Mouse (Mus musculus) limb, embryonic 13.5 days (tissue): Measurements from ENCODE around the gene Hes3. TPM values are rescaled to one million over a fixed set of nuclear protein-coding genes. Genes with fewer than 3 reads are reported as not detected.

Experiments
- ATAC-seq: fragments of 200-750 bp; cut with Nextera tagmentation; 2 replicates; pipeline ENCODE4 v1.8.0; 2017; ENCODE audit warnings: low read depth, moderate number of reproducible peaks, moderate TSS enrichment; ENCODE audit not compliant: low FRiP score
- H3K27ac ChIP-seq: fragments of 300-500 bp; sonication (generic); 2 replicates; pipeline ENCODE4 v1.5.1; 2015; ENCODE audit warnings: inconsistent platforms, mild to moderate bottlenecking, moderate library complexity
- H3K27me3 ChIP-seq: fragments of 300-500 bp; sonication (generic); 2 replicates; pipeline ENCODE4 v1.6.1; 2015; ENCODE audit warnings: mild to moderate bottlenecking, inconsistent platforms
- H3K36me3 ChIP-seq: fragments of 300-500 bp; sonication (generic); 2 replicates; pipeline ENCODE4 v1.6.1; 2015; ENCODE audit warnings: inconsistent platforms, mild to moderate bottlenecking, moderate library complexity
- H3K4me1 ChIP-seq: fragments of 300-500 bp; sonication (generic); 2 replicates; pipeline ENCODE4 v1.6.1; 2015; ENCODE audit warnings: inconsistent platforms
- H3K4me2 ChIP-seq: fragments of 300-500 bp; sonication (generic); replicated peaks from 2 replicates; pipeline ENCODE4 v1.6.1; 2015; ENCODE audit warnings: inconsistent platforms, mild to moderate bottlenecking, moderate library complexity
- H3K4me3 ChIP-seq: fragments of 300-500 bp; sonication (generic); 2 replicates; pipeline ENCODE4 v1.5.1; 2015; ENCODE audit warnings: moderate library complexity, mild to moderate bottlenecking, inconsistent platforms
- H3K9ac ChIP-seq: fragments of 300-500 bp; sonication (generic); 2 replicates; pipeline ENCODE4 v1.6.1; 2015; ENCODE audit warnings: mild to moderate bottlenecking, inconsistent platforms
- H3K9me3 ChIP-seq: fragments of 300-500 bp; sonication (generic); 2 replicates; pipeline ENCODE4 v1.6.1; 2016; ENCODE audit warnings: inconsistent platforms
- WGBS: fragments of 180-500 bp; shearing (Covaris S2); methylation state at CpG from one replicate; pipeline ENCODE4 v1.1.7; 2015; 5-methylcytosine and 5-hydroxymethylcytosine counted together
- polyA plus RNA-seq: library from polyadenylated mRNA; unstranded; fragments of >200 nt; fragmentation: Nextera tagmentation; extraction: Ambion mirVana; gene quantifications from 2 replicates; pipeline ENCODE4 v1.2.1, GENCODE M21; 2015

Gene Hes3
- polyA plus RNA-seq, 1 experiment from 2014 or later, result not detected

- ATAC-seq, result no peak
- no peak overlapping the region for H3K27ac ChIP-seq
- no peak overlapping the region for H3K9ac ChIP-seq
- no peaks in the 10 kb centered on the region for H3K27me3 ChIP-seq
- H3K4me3 ChIP-seq, result no peak overlapping the region
- H3K4me2 ChIP-seq, result no peak overlapping the region
- no peaks in the 10 kb centered on the region for H3K36me3 ChIP-seq
- no peaks in the 10 kb centered on the region for H3K9me3 ChIP-seq
- H3K4me1 ChIP-seq, result peaks cover 27% of the 10 kb centered on the region
- WGBS, result 85% methylated on average over 9 of the region's 9 CpGs
Observed at GRCm38 (mm10) chr4:152264867-152265568, 26.4 kb downstream of the Hes3 start.

GRCm38 (mm10) chr4:152264177-152264530, 27.3 kb downstream of the Hes3 start:
- H3K9me3 ChIP-seq, result no peaks in the 10 kb centered on the region
- H3K36me3 ChIP-seq, result no peaks in the 10 kb centered on the region
- 52% methylated on average over 4 of the region's 4 CpGs for WGBS
- peaks cover 27% of the 10 kb centered on the region for H3K4me1 ChIP-seq
- H3K4me3 ChIP-seq, result no peak overlapping the region
- H3K4me2 ChIP-seq, result no peak overlapping the region
- no peak for ATAC-seq
- no peak overlapping the region for H3K9ac ChIP-seq
- no peaks in the 10 kb centered on the region for H3K27me3 ChIP-seq
- no peak overlapping the region for H3K27ac ChIP-seq

- H3K4me1 ChIP-seq, result peaks cover 27% of the 10 kb centered on the region
- H3K27ac ChIP-seq, result no peak overlapping the region
- H3K36me3 ChIP-seq, result no peaks in the 10 kb centered on the region
- no peak overlapping the region for H3K4me2 ChIP-seq
- H3K9ac ChIP-seq, result no peak overlapping the region
- peak; percentile 19; the same call in 1 of the 2 replicates for ATAC-seq
- H3K9me3 ChIP-seq, result no peaks in the 10 kb centered on the region
- no peak overlapping the region for H3K4me3 ChIP-seq
- WGBS, result 31% methylated on average over 10 of the region's 10 CpGs
- no peaks in the 10 kb centered on the region for H3K27me3 ChIP-seq
Observed at GRCm38 (mm10) chr4:152263512-152264176, 27.8 kb downstream of the Hes3 start.

- Histone ChIP-seq H3K4me3 (no peak overlapping the region), H3K27ac (no peak overlapping the region), H3K36me3 (no peaks in the 10 kb centered on the region), H3K9ac (no peak overlapping the region), H3K27me3 (no peaks in the 10 kb centered on the region), H3K4me1 (peaks cover 27% of the 10 kb centered on the region), H3K4me2 (no peak overlapping the region), H3K9me3 (no peaks in the 10 kb centered on the region)
- WGBS, result 60% methylated on average over 9 of the region's 9 CpGs
- ATAC-seq, result no peak
Observed at GRCm38 (mm10) chr4:152263089-152263488, 28.4 kb downstream of the Hes3 start.

- Histone ChIP-seq H3K36me3 (no peaks in the 10 kb centered on the region), H3K4me3 (no peak overlapping the region), H3K9me3 (no peaks in the 10 kb centered on the region), H3K9ac (0 out of 2 replicates have a peak overlapping the region, but pooled peaks have one; percentile 13), H3K27ac (no peak overlapping the region), H3K4me2 (no peak overlapping the region), H3K27me3 (no peaks in the 10 kb centered on the region), H3K4me1 (peaks cover 27% of the 10 kb centered on the region)
- ATAC-seq, result no peak
- 64% methylated on average over 9 of the region's 9 CpGs for WGBS
Observed at GRCm38 (mm10) chr4:152262187-152262586, 29.3 kb downstream of the Hes3 start.

- Histone ChIP-seq H3K4me1 (peaks cover 27% of the 10 kb centered on the region), H3K9me3 (no peaks in the 10 kb centered on the region), H3K27me3 (no peaks in the 10 kb centered on the region), H3K4me3 (no peak overlapping the region), H3K4me2 (no peak overlapping the region), H3K27ac (no peak overlapping the region), H3K9ac (no peak overlapping the region), H3K36me3 (no peaks in the 10 kb centered on the region)
- ATAC-seq, result no peak
- WGBS, result 90% methylated on average over 8 of the region's 8 CpGs
Observed at GRCm38 (mm10) chr4:152260451-152260850, 31.0 kb downstream of the Hes3 start.

GRCm38 (mm10) chr4:152257070-152257469, 34.4 kb downstream of the Hes3 start:
- Histone ChIP-seq H3K4me3 (no peak overlapping the region), H3K9me3 (no peaks in the 10 kb centered on the region), H3K4me2 (no peak overlapping the region), H3K4me1 (peaks cover 8% of the 10 kb centered on the region), H3K9ac (no peak overlapping the region), H3K27me3 (no peaks in the 10 kb centered on the region), H3K27ac (no peak overlapping the region), H3K36me3 (no peaks in the 10 kb centered on the region)
- 51% methylated on average over 6 of the region's 6 CpGs for WGBS
- no peak for ATAC-seq

- Histone ChIP-seq H3K4me1 (no peaks in the 10 kb centered on the region), H3K9ac (peak overlapping the region; percentile 14; the same call in 1 of the 2 replicates), H3K27ac (no peak overlapping the region), H3K9me3 (no peaks in the 10 kb centered on the region), H3K4me3 (no peak overlapping the region), H3K27me3 (no peaks in the 10 kb centered on the region), H3K4me2 (no peak overlapping the region), H3K36me3 (no peaks in the 10 kb centered on the region)
- WGBS, result 67% methylated on average over 9 of the region's 9 CpGs
- peak; percentile 77 for ATAC-seq
Observed at GRCm38 (mm10) chr4:152253183-152253759, 38.2 kb downstream of the Hes3 start.

- ATAC-seq, result no peak
- H3K4me1 ChIP-seq, result peaks cover 5% of the 10 kb centered on the region; the same call in 1 of the 2 replicates
- H3K27me3 ChIP-seq, result no peaks in the 10 kb centered on the region
- H3K9ac ChIP-seq, result no peak overlapping the region
- no peaks in the 10 kb centered on the region for H3K36me3 ChIP-seq
- H3K4me2 ChIP-seq, result no peak overlapping the region
- H3K9me3 ChIP-seq, result no peaks in the 10 kb centered on the region
- H3K27ac ChIP-seq, result no peak overlapping the region
- no peak overlapping the region for H3K4me3 ChIP-seq
- WGBS, result 85% methylated on average over 6 of the region's 6 CpGs
Observed at GRCm38 (mm10) chr4:152250615-152251014, 40.8 kb downstream of the Hes3 start.

- ATAC-seq, result no peak
- H3K4me2 ChIP-seq, result no peak overlapping the region
- H3K36me3 ChIP-seq, result no peaks in the 10 kb centered on the region
- H3K4me1 ChIP-seq, result peaks cover 11% of the 10 kb centered on the region; the same call in 1 of the 2 replicates
- no peaks in the 10 kb centered on the region for H3K27me3 ChIP-seq
- no peak overlapping the region for H3K27ac ChIP-seq
- no peak overlapping the region for H3K4me3 ChIP-seq
- H3K9me3 ChIP-seq, result no peaks in the 10 kb centered on the region
- no peak overlapping the region for H3K9ac ChIP-seq
- 69% methylated on average over 3 of the region's 3 CpGs for WGBS
Observed at GRCm38 (mm10) chr4:152247195-152247594, 44.3 kb downstream of the Hes3 start.

- H3K36me3 ChIP-seq, result no peaks in the 10 kb centered on the region
- no peak for ATAC-seq
Observed at GRCm38 (mm10) chr4:152246011-152246410, 45.5 kb downstream of the Hes3 start.

More at GRCm38 (mm10) chr4:152246011-152246410, 45.5 kb downstream of the Hes3 start:
- 68% methylated on average over 6 of the region's 6 CpGs for WGBS
- no peaks in the 10 kb centered on the region for H3K27me3 ChIP-seq
- no peaks in the 10 kb centered on the region for H3K9me3 ChIP-seq
- H3K4me3 ChIP-seq, result no peak overlapping the region
- H3K9ac ChIP-seq, result no peak overlapping the region
- no peak overlapping the region for H3K4me2 ChIP-seq
- peaks cover 11% of the 10 kb centered on the region; the same call in 1 of the 2 replicates for H3K4me1 ChIP-seq
- no peak overlapping the region for H3K27ac ChIP-seq
